Mouse (Mus musculus) intestine, embryonic 16.5 days (tissue): ENCODE measurements around the gene Cdk19. TPM values are rescaled to one million over a fixed set of nuclear protein-coding genes. Genes with fewer than 3 reads are reported as not detected.
A peak's percentile ranks its signal among the peaks of the same experiment; 100 is the strongest.

Experiments used
- ATAC-seq: fragments of 200-750 bp; cut with Nextera tagmentation; 2 replicates; pipeline ENCODE4 v1.8.0; 2017; ENCODE audit warnings: moderate TSS enrichment, moderate library complexity
- H3K27ac ChIP-seq: fragments of 300-500 bp; sonication (generic); 2 replicates; pipeline ENCODE4 v1.5.1; 2014; ENCODE audit warnings: mild to moderate bottlenecking, low read length
- H3K27me3 ChIP-seq: fragments of 300-500 bp; sonication (generic); replicated peaks from 2 replicates; pipeline ENCODE4 v1.6.1; 2014; ENCODE audit warnings: low read length, control low read depth, mixed read lengths; ENCODE audit not compliant: control insufficient read depth, insufficient read depth
- H3K36me3 ChIP-seq: fragments of 300-500 bp; sonication (generic); 2 replicates; pipeline ENCODE4 v1.6.1; 2014; ENCODE audit warnings: low read length, control low read depth; ENCODE audit not compliant: control insufficient read depth, insufficient read depth
- H3K4me1 ChIP-seq: fragments of 300-500 bp; sonication (generic); 2 replicates; pipeline ENCODE4 v1.6.1; 2014; ENCODE audit warnings: low read length, control low read depth, mixed read lengths; ENCODE audit not compliant: control insufficient read depth, insufficient read depth
- H3K4me2 ChIP-seq: fragments of 300-500 bp; sonication (generic); 2 replicates; pipeline ENCODE4 v1.6.1; 2014; ENCODE audit warnings: low read depth, low read length, control low read depth
- H3K4me3 ChIP-seq: fragments of 300-500 bp; sonication (generic); 2 replicates; pipeline ENCODE4 v1.5.1; 2014; ENCODE audit warnings: mild to moderate bottlenecking, low read length
- H3K9ac ChIP-seq: fragments of 300-500 bp; sonication (generic); 2 replicates; pipeline ENCODE4 v1.6.1; 2014; ENCODE audit warnings: low read depth, low read length
- H3K9me3 ChIP-seq: fragments of 300-500 bp; sonication (generic); 2 replicates; pipeline ENCODE4 v1.6.1; 2016; ENCODE audit warnings: low read length, control low read depth; ENCODE audit not compliant: control insufficient read depth
- WGBS: fragments of 180-500 bp; shearing (Covaris S2); extraction: QIAGEN DNeasy Blood & Tissue Kit; methylation state at CpG from one replicate; pipeline ENCODE4 v1.1.7; 2014; 5-methylcytosine and 5-hydroxymethylcytosine counted together
- polyA plus RNA-seq: library from polyadenylated mRNA; unstranded; fragments of >200 nt; fragmentation: Nextera tagmentation; extraction: Ambion mirVana; gene quantifications from 2 replicates; pipeline ENCODE4 v1.2.1, GENCODE M21; 2015

The Cdk19 gene
- polyA plus RNA-seq, 1 experiment from 2014 or later = 4.0 TPM

DNA sequence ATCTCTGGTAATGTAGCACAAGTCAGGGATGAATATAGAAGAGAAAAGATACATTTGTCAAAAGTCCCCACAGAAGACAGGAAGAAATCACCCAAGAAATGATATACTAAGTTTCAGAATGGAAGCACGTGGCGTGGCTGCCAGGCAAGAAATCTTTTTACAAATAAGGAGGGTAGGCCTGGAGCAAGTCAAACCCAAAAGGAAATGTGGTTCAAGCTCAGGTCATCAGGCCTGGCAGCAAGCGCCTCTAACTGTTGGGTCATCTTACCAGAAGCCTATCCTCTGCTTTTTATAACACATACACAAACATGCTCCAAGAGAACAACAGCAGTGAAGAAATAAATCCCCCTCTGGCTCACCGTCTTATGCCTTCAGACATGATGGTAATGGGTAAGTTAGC, 26.6 kb upstream of the Cdk19 start:
- H3K4me3 ChIP-seq = no peak overlapping the region
- peaks cover 4% of the 10 kb centered on the region; the same call in 1 of the 2 replicates for H3K4me1 ChIP-seq
- H3K9ac ChIP-seq = no peak overlapping the region
- 50% methylated on average over 4 of the region's 4 CpGs for WGBS
- no peak overlapping the region for H3K4me2 ChIP-seq
- no peak for ATAC-seq
- H3K9me3 ChIP-seq = no peaks in the 10 kb centered on the region
- H3K27ac ChIP-seq = no peak overlapping the region
- H3K27me3 ChIP-seq = no peaks in the 10 kb centered on the region
- no peaks in the 10 kb centered on the region for H3K36me3 ChIP-seq

DNA sequence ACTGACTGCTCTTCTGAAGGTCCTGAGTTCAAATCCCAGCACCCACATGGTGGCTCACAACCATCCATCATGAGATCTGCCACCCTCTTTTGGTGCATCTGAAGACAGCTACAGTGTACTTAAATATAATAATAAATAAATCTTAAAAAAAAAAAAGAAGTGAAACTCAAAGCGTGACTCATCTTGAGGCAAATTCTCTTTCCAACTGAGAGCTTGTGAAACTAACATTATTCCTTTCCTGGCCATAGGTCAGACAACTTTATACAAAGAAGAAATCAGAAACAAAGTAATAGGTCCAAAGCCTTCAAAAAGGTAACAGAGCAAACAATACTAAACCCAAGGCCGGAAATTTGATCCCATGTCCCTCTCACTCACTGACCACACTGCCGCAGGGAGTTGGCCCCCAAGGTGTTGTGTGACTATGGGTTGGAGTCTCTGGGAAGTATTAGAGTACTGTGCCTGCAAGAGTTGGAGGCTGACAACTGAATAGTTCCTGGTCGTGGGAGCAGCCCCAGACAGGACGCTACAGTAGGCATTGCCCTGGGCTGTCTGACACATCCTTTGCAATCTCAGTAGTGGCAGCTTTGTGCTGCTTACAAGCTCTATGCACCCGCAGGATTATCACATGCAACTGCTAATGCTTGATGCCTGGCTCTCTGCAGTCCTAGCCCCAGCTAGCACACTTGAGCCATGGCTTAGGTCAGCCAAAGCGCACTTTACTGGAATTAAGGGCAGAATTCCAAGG, 22.4 kb upstream of the Cdk19 start:
- WGBS = 54% methylated on average over 7 of the region's 7 CpGs

DNA sequence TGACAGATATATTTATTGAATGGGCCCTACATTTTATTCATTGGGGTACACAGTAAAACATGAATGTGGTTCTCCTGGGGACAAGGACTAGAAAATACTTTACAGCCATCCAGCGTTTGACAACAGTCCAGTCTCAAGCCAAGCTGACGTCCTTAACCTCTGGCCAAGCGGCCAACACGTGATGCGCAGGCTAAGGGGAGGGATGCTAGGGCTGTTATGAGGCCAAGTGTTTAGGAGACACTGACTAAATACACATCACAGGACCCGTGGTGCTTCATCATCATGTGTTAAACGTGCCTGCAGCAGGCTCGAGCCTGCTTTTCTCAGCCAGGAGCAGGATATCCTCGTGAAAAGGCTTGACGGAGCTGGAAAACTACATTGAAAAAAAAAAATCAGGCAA, 19.1 kb upstream of the Cdk19 start:
- no peaks in the 10 kb centered on the region for H3K4me1 ChIP-seq
- no peaks in the 10 kb centered on the region; the same call in none of the 2 replicates for H3K9me3 ChIP-seq
- H3K27ac ChIP-seq = no peak overlapping the region
- 83% methylated on average over 10 of the region's 10 CpGs for WGBS
- ATAC-seq = no peak
- no peaks in the 10 kb centered on the region for H3K27me3 ChIP-seq
- H3K36me3 ChIP-seq = no peaks in the 10 kb centered on the region
- H3K4me3 ChIP-seq = no peak overlapping the region
- no peak overlapping the region for H3K9ac ChIP-seq
- H3K4me2 ChIP-seq = no peak overlapping the region

More for the DNA sequence above, 22.4 kb upstream of the Cdk19 start:
- Histone ChIP-seq H3K9ac (no peak overlapping the region), H3K9me3 (no peaks in the 10 kb centered on the region; the same call in none of the 2 replicates), H3K4me1 (peaks cover 4% of the 10 kb centered on the region; the same call in 1 of the 2 replicates), H3K4me3 (no peak overlapping the region), H3K36me3 (no peaks in the 10 kb centered on the region), H3K27me3 (no peaks in the 10 kb centered on the region), H3K27ac (no peak overlapping the region), H3K4me2 (no peak overlapping the region)
- ATAC-seq = no peak

DNA sequence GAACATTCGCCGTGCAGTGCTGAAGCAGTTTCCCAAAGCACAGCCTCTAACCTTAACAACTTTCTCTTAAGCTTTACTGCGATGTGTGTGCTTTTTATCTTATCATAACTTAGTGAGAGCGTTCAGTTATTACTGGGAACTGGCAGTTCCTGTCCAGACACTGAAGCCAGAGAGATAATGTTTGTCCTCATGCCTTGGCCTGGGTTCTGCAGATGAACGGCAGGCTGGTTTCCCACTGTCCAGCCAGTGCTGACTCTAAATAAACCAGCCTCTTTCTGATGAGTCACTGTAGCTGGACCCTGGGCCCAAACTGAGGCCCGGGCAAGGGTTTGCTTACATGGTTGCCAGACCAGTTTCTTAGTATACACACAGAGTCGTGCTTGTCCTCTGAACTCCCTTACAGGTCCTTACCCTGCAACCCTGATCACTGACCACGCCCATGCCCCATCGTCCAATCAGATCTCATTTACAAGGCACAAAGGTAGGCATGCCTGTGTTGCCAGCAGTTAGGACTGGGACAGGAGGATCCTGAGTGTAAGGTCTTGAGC, 11.3 kb upstream of the Cdk19 start:
- Histone ChIP-seq H3K36me3 (no peaks in the 10 kb centered on the region), H3K27me3 (no peaks in the 10 kb centered on the region), H3K27ac (peak overlapping the region; percentile 51), H3K4me1 (peaks cover 4% of the 10 kb centered on the region; the same call in 1 of the 2 replicates), H3K4me3 (no peak overlapping the region), H3K4me2 (peak overlapping the region; percentile 42), H3K9me3 (no peaks in the 10 kb centered on the region), H3K9ac (no peak overlapping the region)
- ATAC-seq = peak; percentile 98
- WGBS = 46% methylated on average over 9 of the region's 9 CpGs

DNA sequence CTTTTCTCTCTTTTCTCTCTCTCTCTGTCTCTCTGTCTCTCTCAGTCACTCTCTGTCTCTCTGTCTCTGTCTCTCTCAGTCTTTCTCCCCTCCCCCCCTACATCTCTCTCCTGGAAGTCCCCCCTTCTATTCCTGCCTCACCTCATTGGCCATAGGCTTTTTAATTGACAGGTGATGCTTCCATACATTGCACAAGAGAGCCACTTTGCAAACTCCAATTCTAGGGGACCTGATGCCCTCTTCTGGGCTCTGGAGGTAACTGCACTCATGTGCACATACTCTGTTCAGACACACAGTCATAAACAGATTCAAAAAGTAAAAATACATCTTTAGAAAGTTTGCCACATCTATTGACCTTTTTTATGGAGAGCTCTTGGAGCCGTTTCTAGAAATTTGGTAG, 9.1 kb upstream of the Cdk19 start:
- H3K27me3 ChIP-seq = no peaks in the 10 kb centered on the region
- no peaks in the 10 kb centered on the region for H3K36me3 ChIP-seq
- no peak overlapping the region for H3K4me2 ChIP-seq
- no peaks in the 10 kb centered on the region for H3K9me3 ChIP-seq
- peaks cover 4% of the 10 kb centered on the region; the same call in 1 of the 2 replicates for H3K4me1 ChIP-seq
- WGBS = 74% methylated on average over 1 of the region's 1 CpGs
- ATAC-seq = no peak
- no peak overlapping the region for H3K4me3 ChIP-seq
- H3K27ac ChIP-seq = no peak overlapping the region
- no peak overlapping the region for H3K9ac ChIP-seq

DNA sequence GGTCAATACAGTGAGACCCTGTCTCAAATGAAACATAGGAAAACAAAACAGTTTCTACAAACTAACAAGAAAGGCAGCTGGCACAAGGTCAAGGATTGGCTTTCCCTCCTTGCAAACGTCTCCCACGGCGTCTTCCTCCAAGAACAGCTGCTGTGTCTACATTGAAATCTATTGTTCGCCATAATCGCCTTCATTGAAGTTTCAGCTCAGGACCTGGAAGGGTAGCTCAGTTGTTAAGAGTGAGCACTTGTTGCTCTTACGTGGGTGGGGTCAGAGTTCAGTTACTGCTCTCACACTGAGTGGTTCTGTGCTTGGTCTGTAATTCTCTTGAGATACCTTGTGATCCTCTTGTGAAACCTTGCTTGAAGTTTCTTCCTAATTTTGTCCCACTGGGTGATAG, 6.5 kb upstream of the Cdk19 start:
- Histone ChIP-seq H3K27me3 (no peaks in the 10 kb centered on the region), H3K36me3 (no peaks in the 10 kb centered on the region), H3K27ac (no peak overlapping the region), H3K4me3 (no peak overlapping the region), H3K4me1 (peaks cover 4% of the 10 kb centered on the region; the same call in 1 of the 2 replicates), H3K9ac (no peak overlapping the region), H3K9me3 (no peaks in the 10 kb centered on the region), H3K4me2 (no peak overlapping the region)
- 71% methylated on average over 6 of the region's 6 CpGs for WGBS
- no peak for ATAC-seq

DNA sequence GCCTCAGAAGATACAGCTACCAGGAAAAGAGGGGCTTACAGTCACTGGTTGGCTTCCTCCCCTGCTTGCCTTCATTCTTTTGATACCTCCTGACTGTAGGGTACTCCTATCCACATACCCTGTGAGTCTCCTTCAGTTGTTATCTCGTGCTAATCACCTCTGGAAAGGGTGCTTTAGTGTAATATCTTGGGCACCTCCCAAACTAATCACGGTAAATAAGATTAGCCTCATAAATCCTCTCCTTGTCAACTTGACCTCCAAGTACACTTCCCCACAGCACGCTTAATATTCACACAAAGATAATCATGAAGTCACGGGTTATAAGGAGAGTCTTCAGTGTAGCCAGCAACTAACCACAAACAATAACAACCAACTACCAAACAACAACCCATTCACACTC, 2.7 kb downstream of the Cdk19 start:
- H3K4me3 ChIP-seq = no peak overlapping the region
- H3K4me1 ChIP-seq = no peaks in the 10 kb centered on the region
- H3K9me3 ChIP-seq = no peaks in the 10 kb centered on the region
- no peaks in the 10 kb centered on the region for H3K27me3 ChIP-seq
- 48% methylated on average over 4 of the region's 4 CpGs for WGBS
- H3K4me2 ChIP-seq = no peak overlapping the region
- no peak overlapping the region for H3K9ac ChIP-seq
- peak; percentile 53 for ATAC-seq
- no peaks in the 10 kb centered on the region for H3K36me3 ChIP-seq
- H3K27ac ChIP-seq = no peak overlapping the region

DNA sequence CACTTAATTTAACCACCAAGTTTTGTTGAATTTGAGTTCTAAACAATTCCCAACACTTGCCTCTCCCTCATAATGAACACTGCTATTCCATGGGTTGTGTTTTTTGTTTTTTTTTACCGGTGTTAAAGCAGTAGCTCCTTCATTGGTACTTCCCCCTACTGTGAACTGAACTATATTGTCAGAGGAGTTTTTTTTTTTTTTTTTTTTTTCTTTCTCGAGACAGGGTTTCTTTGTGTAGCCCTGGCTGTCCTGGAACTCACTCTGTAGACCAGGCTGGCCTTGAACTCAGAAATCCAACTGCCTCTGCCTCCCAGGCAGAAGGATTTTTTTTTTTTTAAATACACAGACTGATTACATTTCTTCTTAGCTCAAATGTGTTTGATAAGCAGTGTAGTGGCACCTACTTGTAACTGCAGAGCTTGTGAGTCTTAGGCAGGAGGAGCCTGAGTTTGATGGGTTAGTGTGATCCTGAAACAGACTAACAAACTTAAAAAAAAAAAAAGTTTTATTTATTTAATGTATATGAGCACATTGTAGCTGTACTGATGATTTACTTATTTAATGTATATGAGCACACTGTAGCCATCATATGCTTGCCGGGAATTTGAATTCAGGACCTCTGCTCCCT, 7.5 kb downstream of the Cdk19 start:
- WGBS = 81% methylated on average over 3 of the region's 3 CpGs
- no peak overlapping the region for H3K4me2 ChIP-seq

DNA sequence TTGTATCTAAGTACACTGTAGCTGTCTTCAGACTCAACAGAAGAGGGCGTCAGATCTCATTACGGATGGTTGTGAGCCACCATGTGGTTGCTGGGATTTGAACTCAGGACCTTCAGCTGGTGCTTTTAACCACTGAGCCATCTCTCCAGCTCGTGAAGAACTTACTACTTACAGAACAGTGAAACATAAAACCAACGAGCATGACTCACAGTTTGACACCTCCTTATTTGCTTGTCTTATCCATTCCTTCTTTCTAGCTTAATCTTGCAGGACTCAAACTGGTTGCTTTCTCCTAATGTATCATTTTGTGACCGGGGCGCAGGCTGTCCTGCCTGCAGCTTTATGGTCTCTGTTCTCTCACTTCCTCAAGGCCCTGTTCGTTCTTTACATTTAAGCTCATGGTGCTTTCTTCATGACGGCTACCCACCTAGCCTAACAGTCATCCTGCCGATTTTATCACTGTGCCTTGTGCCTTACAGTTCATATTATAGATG, 8.1 kb downstream of the Cdk19 start:
- H3K4me1 ChIP-seq = peaks cover 6% of the 10 kb centered on the region
- no peaks in the 10 kb centered on the region for H3K36me3 ChIP-seq
- no peak overlapping the region for H3K4me2 ChIP-seq
- no peak overlapping the region for H3K4me3 ChIP-seq
- no peak overlapping the region for H3K27ac ChIP-seq
- peak overlapping the region; percentile 45; the same call in 1 of the 2 replicates for H3K9ac ChIP-seq
- no peaks in the 10 kb centered on the region for H3K9me3 ChIP-seq
- no peaks in the 10 kb centered on the region for H3K27me3 ChIP-seq
- ATAC-seq = no peak
- WGBS = 64% methylated on average over 9 of the region's 9 CpGs

More for the DNA sequence above, 7.5 kb downstream of the Cdk19 start:
- Histone ChIP-seq H3K4me3 (no peak overlapping the region), H3K27ac (no peak overlapping the region), H3K4me1 (peaks cover 6% of the 10 kb centered on the region), H3K9me3 (no peaks in the 10 kb centered on the region), H3K36me3 (no peaks in the 10 kb centered on the region), H3K9ac (no peak overlapping the region), H3K27me3 (no peaks in the 10 kb centered on the region)
- ATAC-seq = no peak
